Mouse (Mus musculus): Measurements from ENCODE around the gene Nos1ap. TPM values are rescaled to one million over a fixed set of nuclear protein-coding genes. Genes with fewer than 3 reads are reported as not detected.

The Nos1ap gene
- polyA plus RNA-seq, 1 experiment from 2014 or later: 5.2 TPM

DNA sequence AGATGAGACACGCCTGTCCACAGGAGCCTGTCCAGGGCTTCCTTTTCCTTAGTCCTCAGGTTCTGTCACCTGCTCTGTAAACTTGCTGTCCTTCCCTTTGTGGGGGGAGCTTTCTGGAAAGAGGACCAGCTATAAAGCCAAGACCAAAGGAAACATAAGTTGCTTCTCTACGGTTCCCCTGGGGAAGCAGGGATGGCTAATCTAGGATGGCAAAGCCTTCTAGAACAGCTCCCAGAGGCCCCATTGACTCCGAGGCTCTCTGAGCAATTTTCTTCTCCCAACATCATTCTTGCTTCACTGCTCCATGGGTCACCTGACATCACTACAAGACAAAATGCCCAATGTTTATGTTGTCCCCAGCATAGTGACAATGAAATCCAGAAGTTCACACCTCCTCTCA lies 22.0 kb upstream of the Nos1ap start:
- 83% methylated on average over 3 of the region's 3 CpGs for WGBS (ENCODE audit: insufficient replicate concordance)
- Histone ChIP-seq H3K27ac (replicated peaks) (peak overlapping the region; percentile 91), H3K4me3 (replicated peaks) (no peak overlapping the region), H3K9me3 (replicated peaks) (no peaks in the 10 kb centered on the region), H3K4me2 (no peak overlapping the region), H3K4me1 (replicated peaks) (peaks cover 37% of the 10 kb centered on the region), H3K36me3 (replicated peaks) (no peaks in the 10 kb centered on the region), H3K27me3 (no peaks in the 10 kb centered on the region; the same call in 1 of the 2 replicates), H3K9ac (no peak overlapping the region)
- ATAC-seq (ENCODE audit: insufficient read depth): no peak

DNA sequence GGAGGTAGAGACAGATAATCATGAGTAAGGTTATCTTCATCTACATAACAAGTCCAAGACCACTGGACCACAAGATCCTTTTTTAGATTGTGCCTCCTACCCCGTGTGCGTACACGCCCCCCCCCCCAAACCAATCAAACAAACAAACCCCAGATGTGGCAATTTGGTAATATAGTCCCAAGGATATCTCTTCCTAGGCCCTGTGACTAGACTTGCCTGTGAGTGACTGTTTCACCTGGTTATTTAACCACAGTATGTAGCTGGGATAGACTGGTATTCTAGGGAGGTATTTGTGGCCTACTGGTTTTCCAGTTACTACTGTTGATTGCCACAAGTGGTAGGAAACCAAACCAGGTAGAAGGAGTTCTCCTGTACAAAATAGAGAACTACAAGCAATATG lies 21.0 kb upstream of the Nos1ap start:
- H3K4me3 ChIP-seq (replicated peaks): 0 out of 2 replicates have a peak overlapping the region, but pooled peaks have one; percentile 7
- WGBS (ENCODE audit: insufficient replicate concordance): 33% methylated on average over 3 of the region's 3 CpGs
- H3K27ac ChIP-seq (replicated peaks): peak overlapping the region; percentile 91
- H3K4me1 ChIP-seq (replicated peaks): peaks cover 37% of the 10 kb centered on the region
- no peaks in the 10 kb centered on the region for H3K36me3 ChIP-seq (replicated peaks)
- H3K27me3 ChIP-seq: no peaks in the 10 kb centered on the region
- peak overlapping the region; percentile 57 for H3K4me2 ChIP-seq
- H3K9ac ChIP-seq: peak overlapping the region; percentile 36
- H3K9me3 ChIP-seq (replicated peaks): no peaks in the 10 kb centered on the region
- peak; percentile 69 for ATAC-seq (ENCODE audit: insufficient read depth)

DNA sequence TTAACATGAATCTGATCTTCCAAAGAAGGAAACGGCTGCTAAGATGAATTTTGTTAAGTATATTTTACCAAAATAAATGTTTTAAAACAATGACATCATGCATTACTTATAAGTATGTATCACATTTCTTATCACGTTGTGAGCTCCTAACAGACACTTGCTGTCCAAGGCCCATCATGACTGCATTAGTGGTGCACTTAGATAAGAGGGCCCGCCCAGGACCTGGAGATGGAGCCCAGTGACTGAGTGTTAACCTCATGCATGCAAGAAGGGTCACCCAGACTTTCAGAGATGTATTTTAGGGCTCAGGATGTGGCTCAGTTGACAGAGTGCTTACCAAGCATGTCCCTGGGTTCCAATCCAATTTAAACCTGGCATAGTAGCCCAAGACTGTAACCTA lies 20.6 kb upstream of the Nos1ap start:
- Histone ChIP-seq H3K9me3 (replicated peaks) (no peaks in the 10 kb centered on the region), H3K27ac (replicated peaks) (peak overlapping the region; percentile 91), H3K4me3 (replicated peaks) (0 out of 2 replicates have a peak overlapping the region, but pooled peaks have one; percentile 7), H3K27me3 (no peaks in the 10 kb centered on the region), H3K36me3 (replicated peaks) (no peaks in the 10 kb centered on the region), H3K4me2 (peak overlapping the region; percentile 57), H3K4me1 (replicated peaks) (peaks cover 37% of the 10 kb centered on the region), H3K9ac (peak overlapping the region; percentile 36)
- ATAC-seq (ENCODE audit: insufficient read depth): peak; percentile 99
- WGBS (ENCODE audit: insufficient replicate concordance): 29% methylated on average over 3 of the region's 3 CpGs

DNA sequence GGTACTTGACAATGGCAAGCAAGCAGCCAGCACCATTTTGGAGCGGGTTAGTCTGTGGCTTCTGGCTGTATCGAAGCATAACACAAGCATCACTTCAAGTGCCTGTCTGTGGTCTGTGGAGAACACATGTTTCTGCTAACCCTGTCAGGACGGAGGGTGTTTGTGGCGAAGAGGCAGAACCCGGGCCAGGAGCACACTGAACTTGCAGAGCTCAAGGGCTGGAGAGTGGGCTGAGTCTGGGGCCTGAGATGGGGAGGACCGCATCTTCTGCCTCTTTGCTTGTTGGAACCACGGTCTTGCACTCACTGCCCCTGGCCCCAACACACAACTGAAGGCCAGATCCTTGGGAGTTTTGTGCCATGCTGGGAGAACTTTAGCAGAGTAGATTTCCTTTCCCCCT lies 20.2 kb upstream of the Nos1ap start:
- no peaks in the 10 kb centered on the region for H3K9me3 ChIP-seq (replicated peaks)
- H3K4me2 ChIP-seq: peak overlapping the region; percentile 57
- no peaks in the 10 kb centered on the region for H3K36me3 ChIP-seq (replicated peaks)
- H3K27me3 ChIP-seq: no peaks in the 10 kb centered on the region
- WGBS (ENCODE audit: insufficient replicate concordance): 26% methylated on average over 7 of the region's 7 CpGs
- peak overlapping the region; percentile 19 for H3K9ac ChIP-seq
- peaks cover 37% of the 10 kb centered on the region for H3K4me1 ChIP-seq (replicated peaks)
- ATAC-seq (ENCODE audit: insufficient read depth): peak; percentile 65
- H3K4me3 ChIP-seq (replicated peaks): no peak overlapping the region
- peak overlapping the region; percentile 91 for H3K27ac ChIP-seq (replicated peaks)

DNA sequence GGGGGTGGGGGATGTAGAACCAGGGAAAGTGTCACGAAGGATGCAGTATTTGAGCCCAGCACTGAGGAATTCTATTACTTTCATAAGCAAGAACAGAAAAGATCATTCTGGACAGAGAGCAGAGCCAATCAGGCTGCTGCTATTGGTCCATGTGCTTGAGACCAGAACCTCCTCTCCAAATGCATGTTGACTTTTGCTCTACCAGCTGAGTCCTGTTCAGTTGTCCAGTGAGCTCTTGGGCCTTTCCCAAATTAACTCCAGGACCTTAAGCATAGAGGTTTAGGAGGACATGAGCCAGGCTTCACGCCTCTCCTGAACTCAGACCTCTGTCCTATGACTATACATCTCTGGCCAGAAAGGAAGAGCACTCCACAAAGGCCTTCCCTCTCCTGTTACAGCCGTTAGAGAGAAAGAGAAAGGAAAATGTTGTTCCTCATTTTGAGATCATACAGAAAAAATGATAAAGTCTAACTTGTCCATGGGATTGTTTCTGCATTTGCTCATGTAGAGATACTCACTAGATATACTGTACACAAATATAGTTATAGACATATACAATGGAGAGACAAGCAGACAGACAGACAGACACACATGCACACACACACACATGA lies 18.9 kb upstream of the Nos1ap start:
- H3K36me3 ChIP-seq (replicated peaks): no peaks in the 10 kb centered on the region
- peaks cover 37% of the 10 kb centered on the region for H3K4me1 ChIP-seq (replicated peaks)
- peak overlapping the region; percentile 74 for H3K27ac ChIP-seq (replicated peaks)
- H3K4me2 ChIP-seq: no peak overlapping the region
- no peak for ATAC-seq (ENCODE audit: insufficient read depth)
- no peak overlapping the region for H3K4me3 ChIP-seq (replicated peaks)
- no peaks in the 10 kb centered on the region for H3K27me3 ChIP-seq
- H3K9me3 ChIP-seq (replicated peaks): no peaks in the 10 kb centered on the region
- 63% methylated on average over 3 of the region's 3 CpGs for WGBS (ENCODE audit: insufficient replicate concordance)
- no peak overlapping the region for H3K9ac ChIP-seq

DNA sequence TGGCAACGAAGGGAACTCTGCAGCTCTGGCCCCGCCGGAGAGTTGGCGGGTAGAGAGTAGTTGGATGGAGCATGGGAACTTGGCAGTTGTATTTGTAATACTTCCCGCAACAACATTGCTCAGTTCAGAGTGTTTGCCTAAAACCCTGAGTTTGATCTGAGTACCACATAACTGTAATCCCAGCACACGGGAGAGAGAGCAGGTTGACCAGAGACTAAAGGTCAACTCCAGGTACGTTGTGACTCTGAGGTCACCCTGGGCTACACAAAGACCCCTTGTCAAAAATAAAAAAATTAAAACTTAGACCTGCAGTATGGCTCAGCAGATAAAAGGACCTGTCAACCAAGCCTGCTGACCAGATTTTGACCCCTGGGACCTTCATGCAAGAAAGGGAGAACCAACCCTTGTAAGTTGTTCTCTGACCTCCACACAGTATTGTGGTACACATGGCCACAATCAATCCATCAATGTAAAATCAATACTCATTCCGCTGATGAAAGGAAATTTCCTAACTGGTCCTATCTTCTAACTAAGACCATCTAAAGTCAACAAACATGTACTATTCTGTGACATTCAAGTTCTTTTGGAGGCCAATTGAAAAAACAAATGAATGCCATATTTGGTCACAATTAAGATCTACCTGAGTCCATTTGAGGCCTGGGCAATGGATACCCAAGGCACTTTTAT lies 17.7 kb upstream of the Nos1ap start:
- Histone ChIP-seq H3K4me1 (replicated peaks) (peaks cover 37% of the 10 kb centered on the region), H3K4me2 (no peak overlapping the region), H3K27ac (replicated peaks) (no peak overlapping the region), H3K9me3 (replicated peaks) (no peaks in the 10 kb centered on the region), H3K27me3 (no peaks in the 10 kb centered on the region; the same call in 1 of the 2 replicates), H3K9ac (no peak overlapping the region), H3K36me3 (replicated peaks) (no peaks in the 10 kb centered on the region), H3K4me3 (replicated peaks) (no peak overlapping the region)
- WGBS (ENCODE audit: insufficient replicate concordance): 79% methylated on average over 8 of the region's 8 CpGs
- ATAC-seq (ENCODE audit: insufficient read depth): no peak

DNA sequence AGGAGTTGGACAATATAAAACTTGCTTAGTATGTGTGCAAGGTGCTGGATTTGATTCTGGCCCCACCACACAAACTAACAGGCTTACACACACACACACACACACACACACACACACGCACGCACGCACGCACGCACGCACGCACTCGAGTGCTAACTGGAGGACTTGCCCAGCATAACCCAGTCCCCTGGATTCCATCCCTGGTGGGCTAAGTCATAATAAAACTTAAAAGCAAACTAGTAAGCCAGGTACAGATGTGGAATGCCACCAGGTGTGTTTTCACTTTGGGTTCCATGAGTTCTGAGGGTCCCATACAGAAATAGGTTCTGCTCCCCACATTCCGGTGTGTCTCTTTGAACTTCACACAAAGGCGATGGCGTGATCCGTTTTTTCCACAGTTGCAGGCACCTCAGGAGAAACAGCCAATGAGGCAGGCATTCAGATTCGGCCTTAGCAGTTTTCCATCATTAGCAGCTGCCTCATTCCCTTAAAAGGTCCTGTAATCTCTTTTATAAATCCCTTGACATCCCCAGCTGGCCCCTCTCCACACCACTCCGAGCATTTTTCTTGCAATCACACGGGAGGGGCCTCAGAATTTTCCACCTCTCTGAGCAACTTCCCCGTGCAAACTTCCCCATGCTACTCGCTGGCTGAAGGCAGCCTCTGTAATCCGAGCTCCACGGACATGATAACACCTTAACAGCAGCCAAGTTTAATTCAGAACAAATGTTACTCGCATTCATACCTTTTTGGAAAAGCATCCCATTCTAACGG lies 15.8 kb upstream of the Nos1ap start:
- Histone ChIP-seq H3K9me3 (replicated peaks) (no peaks in the 10 kb centered on the region), H3K36me3 (replicated peaks) (no peaks in the 10 kb centered on the region), H3K27ac (replicated peaks) (no peak overlapping the region), H3K4me1 (replicated peaks) (peaks cover 19% of the 10 kb centered on the region), H3K9ac (no peak overlapping the region), H3K4me3 (replicated peaks) (no peak overlapping the region), H3K27me3 (peaks cover 5% of the 10 kb centered on the region; the same call in 1 of the 2 replicates), H3K4me2 (no peak overlapping the region)
- ATAC-seq (ENCODE audit: insufficient read depth): no peak
- 70% methylated on average over 21 of the region's 21 CpGs for WGBS (ENCODE audit: insufficient replicate concordance)

DNA sequence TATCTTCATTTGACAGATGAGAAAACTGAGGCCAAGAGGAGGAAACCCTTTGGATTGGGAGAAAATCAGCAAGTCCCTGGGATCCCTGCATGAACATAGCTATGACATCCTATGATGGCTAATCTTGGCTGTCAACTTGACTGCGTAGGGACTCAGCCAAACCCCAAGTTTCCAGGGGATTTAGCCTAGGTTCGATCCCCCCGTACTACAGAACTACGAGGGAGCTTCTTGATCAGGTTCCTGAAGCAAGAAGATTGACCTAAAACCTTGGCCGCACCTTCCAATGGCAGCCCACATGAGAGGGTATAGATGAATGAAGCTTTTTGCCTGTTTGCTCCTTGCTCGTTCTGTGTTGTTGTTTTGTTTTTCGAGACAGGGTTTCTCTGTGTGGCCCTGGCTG lies 4.9 kb upstream of the Nos1ap start:
- Histone ChIP-seq H3K36me3 (replicated peaks) (no peaks in the 10 kb centered on the region), H3K4me2 (no peak overlapping the region), H3K27me3 (peaks cover 31% of the 10 kb centered on the region), H3K9ac (no peak overlapping the region), H3K9me3 (replicated peaks) (no peaks in the 10 kb centered on the region), H3K4me3 (replicated peaks) (no peak overlapping the region), H3K4me1 (replicated peaks) (peaks cover 5% of the 10 kb centered on the region), H3K27ac (replicated peaks) (no peak overlapping the region)
- ATAC-seq (ENCODE audit: insufficient read depth): no peak
- WGBS (ENCODE audit: insufficient replicate concordance): 74% methylated on average over 7 of the region's 7 CpGs

DNA sequence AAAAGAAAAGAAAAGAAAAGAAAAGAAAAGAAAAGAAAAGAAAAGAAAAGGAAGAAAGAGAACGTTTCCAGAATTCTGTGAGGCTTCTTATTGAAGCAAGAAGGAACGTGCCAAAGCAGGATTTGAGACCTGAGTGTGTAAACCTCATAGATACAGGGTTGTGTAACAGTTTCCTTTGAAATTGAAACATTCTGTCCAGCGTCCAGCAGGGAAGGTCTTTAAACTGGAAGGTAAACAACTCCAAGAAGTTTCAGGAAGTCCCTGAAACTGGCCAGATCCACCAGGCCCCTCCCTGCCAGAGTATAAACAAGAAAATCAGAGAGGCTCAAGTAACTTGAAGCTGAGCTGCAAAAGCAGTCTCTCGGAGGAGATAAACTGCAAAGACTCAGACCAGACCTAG lies 870 bp upstream of the Nos1ap start:
- no peaks in the 10 kb centered on the region for H3K9me3 ChIP-seq (replicated peaks)
- peaks cover 22% of the 10 kb centered on the region for H3K4me1 ChIP-seq (replicated peaks)
- H3K36me3 ChIP-seq (replicated peaks): 0 out of 2 replicates have a peak, but pooled peaks cover 3% of the 10 kb centered on the region
- WGBS (ENCODE audit: insufficient replicate concordance): 46% methylated on average over 4 of the region's 4 CpGs
- H3K9ac ChIP-seq: no peak overlapping the region
- no peak overlapping the region for H3K4me2 ChIP-seq
- no peak overlapping the region for H3K27ac ChIP-seq (replicated peaks)
- ATAC-seq (ENCODE audit: insufficient read depth): no peak
- no peak overlapping the region for H3K4me3 ChIP-seq (replicated peaks)
- H3K27me3 ChIP-seq: peaks cover 60% of the 10 kb centered on the region

DNA sequence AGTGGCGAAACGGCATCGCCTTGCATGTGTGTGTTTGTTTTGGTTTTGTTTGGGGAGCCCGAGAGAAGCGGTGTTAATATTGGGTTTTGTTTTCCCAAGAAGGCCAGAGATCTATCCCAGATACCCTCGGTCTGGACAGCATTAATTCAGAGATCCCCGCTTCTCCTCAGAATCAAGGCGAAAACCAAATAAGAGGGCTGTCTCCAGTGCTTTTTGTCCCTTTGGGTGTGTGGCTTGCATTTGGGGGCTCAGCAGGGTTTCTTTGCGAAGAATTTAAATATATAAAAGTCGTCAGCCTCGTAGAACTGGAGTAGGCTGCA lies 340 bp upstream of the Nos1ap start:
- H3K27me3 ChIP-seq: peaks cover 60% of the 10 kb centered on the region

DNA sequence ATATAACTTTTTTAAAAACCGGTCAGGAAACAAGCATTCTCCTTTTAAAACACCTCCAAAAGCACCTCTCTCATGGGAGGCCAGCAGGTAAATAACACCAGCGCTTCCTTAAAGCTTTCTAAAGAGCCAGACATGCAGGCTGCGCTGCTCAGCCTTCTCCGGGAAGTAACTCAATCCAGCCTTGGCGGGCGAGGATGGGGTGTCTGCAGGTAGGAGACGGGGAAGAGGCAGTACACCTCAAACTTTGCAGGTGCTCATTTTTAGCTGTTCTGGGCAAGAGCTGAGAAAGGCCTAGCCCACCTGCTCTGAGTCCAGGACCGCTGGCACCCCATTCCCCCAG lies 812 bp downstream of the Nos1ap start:
- Histone ChIP-seq H3K4me2 (peak overlapping the region; percentile 96), H3K27ac (replicated peaks) (no peak overlapping the region)
- no peak for ATAC-seq (ENCODE audit: insufficient read depth)

More for the DNA sequence above, 340 bp upstream of the Nos1ap start:
- Histone ChIP-seq H3K4me2 (peak overlapping the region; percentile 96), H3K4me1 (replicated peaks) (peaks cover 22% of the 10 kb centered on the region), H3K4me3 (replicated peaks) (peak overlapping the region; percentile 71), H3K27ac (replicated peaks) (peak overlapping the region; percentile 75), H3K36me3 (replicated peaks) (0 out of 2 replicates have a peak, but pooled peaks cover 6% of the 10 kb centered on the region), H3K9ac (peak overlapping the region; percentile 75), H3K9me3 (replicated peaks) (no peaks in the 10 kb centered on the region)
- WGBS (ENCODE audit: insufficient replicate concordance): 4% methylated on average over 11 of the region's 11 CpGs
- ATAC-seq (ENCODE audit: insufficient read depth): no peak

More for the DNA sequence above, 812 bp downstream of the Nos1ap start:
- Histone ChIP-seq H3K27me3 (peaks cover 60% of the 10 kb centered on the region), H3K9me3 (replicated peaks) (no peaks in the 10 kb centered on the region), H3K4me3 (replicated peaks) (peak overlapping the region; percentile 71), H3K4me1 (replicated peaks) (peaks cover 22% of the 10 kb centered on the region), H3K36me3 (replicated peaks) (0 out of 2 replicates have a peak, but pooled peaks cover 6% of the 10 kb centered on the region), H3K9ac (peak overlapping the region; percentile 75)
- WGBS (ENCODE audit: insufficient replicate concordance): 16% methylated on average over 8 of the region's 8 CpGs
